Mouse (Mus musculus) urinary bladder, postnatal 4 days (tissue): ENCODE measurements around the gene Tecta.

Experiments used
- DNase-seq, 2 experiments: peaks; one replicate each; pipeline ENCODE4 v3.0.0; 2021 to 2022; ENCODE audit warnings: low spot score in 2 of 2

Gene Tecta

DNA sequence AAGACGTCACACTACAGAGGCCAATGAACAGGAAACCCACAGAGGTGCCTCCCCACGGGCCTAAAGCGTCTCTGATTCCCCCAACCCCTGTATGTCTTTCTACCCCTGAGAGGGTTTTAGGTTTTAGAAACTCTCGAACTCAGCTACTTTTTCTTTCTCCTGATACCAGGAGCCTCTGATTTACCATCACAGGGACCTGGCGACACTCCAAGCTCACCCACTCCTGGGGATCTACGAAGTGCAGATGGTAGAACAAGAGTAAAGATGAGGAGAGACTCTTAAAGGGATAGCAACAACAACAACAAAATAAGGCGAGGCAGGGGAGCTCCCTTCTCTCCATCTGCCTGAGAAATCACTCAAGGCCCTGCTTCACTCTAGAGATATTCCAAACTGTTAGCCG lies 12.7 kb downstream of the Tecta start:
- no peak for DNase-seq

DNA sequence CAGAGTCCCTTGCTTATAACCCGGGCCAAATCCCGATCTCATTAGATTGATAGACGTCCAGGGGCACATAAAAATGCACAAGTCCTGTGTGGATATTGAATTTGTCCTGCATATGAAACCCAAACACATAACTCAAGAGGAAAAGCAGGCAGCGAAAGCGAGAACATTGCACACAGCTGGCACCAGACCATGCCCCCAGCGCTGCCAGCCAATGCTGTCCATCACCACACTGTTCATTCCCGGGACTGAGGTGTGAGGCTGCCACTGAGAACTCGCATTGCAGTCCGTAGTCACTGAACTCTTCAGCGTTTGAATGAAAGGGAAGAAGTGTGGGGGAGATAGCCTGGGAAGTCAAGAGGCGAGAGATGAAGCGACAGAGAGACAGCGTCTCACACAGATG lies 14.1 kb downstream of the Tecta start:
- no peak for DNase-seq

DNA sequence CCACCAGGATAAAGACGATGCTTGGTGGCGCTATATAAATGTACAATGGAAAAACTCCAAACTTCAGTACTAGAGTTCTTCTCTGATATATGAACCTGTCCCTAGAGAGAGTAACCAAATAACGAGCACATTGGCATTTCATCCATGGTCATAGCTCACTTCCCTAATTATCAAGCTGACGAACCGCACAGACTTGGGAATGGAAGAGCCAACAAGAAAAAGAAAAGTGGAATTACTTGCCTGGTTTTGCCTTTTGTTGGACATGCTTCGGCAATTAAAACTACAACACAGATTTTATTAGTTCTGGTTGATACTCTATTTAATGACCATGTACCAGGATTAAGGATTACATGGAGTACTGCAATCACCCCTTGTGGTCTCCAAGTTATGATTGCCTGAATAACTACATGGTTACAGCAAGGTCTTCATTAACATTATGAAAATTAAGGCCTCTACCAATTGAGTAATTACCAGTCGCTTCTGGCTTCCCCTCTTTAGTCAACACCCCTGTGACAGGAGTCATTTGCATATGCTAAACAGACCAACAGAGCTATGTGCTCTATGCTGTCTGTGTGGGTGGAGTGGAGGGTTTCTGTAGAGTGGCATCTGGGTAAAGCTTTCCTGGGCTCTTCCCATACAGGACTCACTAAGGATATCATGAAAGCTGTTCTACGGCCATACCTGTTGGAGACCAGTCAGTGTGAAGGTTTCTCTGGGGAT lies 16.9 kb downstream of the Tecta start:
- no peak for DNase-seq

DNA sequence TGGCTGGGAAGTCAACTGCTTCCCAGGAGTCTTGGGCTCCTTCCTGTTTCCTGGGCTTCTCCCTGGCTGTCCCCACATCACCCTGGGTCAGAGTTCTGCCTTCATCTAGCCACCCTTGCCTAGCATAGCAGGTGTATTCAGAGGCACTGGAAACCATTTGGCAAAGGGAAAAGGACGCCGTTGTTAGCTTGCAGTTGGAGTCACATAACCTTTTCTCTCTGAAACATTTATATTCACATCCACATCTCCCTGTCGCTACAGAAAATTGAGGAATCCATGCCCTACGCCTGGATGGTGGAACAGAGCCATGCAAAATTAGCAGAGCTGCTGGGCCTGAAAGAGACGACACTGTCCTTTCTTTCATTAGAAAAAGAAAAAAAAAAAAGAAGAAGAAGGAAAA lies 17.7 kb downstream of the Tecta start:
- no peak for DNase-seq

DNA sequence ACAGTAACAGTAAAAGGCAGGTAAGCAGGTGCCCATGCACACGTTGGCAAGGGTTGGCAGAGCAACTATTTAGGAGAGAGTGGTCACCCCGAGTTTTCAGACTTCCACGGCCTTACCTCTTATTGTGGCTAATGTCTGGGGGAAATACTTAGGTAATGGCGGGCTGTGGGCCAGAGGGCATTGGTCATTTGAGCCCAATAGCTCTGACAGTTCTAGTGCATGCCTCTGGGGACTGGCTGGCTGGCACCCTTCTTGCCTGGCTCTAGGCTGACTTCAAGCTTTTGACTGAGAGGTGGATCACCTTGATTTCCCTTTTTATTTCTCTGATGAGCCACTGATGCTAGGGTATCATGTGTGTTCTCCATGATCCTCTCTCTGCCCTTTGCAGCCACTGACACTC lies 21.7 kb downstream of the Tecta start:
- no peak for DNase-seq

DNA sequence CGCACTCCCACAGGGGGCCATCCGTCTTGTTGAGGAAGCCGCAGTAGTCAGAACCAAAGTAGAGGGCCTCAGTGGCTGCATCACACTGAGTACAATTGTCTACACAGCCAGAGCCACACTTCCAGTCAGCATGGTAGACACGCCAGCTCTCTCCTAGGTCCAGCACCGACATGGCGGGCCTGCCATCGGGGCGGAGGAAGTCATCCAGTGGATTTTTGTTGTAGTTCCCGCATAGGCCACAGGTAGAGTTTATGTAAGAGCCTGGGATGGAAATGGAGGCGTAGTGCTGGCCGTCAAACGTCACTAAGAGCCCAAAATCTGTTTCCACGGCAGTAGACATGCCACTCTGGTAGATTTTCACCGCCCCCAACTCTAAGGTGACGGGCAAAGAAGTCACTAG lies 22.1 kb downstream of the Tecta start:
- no peak for DNase-seq

DNA sequence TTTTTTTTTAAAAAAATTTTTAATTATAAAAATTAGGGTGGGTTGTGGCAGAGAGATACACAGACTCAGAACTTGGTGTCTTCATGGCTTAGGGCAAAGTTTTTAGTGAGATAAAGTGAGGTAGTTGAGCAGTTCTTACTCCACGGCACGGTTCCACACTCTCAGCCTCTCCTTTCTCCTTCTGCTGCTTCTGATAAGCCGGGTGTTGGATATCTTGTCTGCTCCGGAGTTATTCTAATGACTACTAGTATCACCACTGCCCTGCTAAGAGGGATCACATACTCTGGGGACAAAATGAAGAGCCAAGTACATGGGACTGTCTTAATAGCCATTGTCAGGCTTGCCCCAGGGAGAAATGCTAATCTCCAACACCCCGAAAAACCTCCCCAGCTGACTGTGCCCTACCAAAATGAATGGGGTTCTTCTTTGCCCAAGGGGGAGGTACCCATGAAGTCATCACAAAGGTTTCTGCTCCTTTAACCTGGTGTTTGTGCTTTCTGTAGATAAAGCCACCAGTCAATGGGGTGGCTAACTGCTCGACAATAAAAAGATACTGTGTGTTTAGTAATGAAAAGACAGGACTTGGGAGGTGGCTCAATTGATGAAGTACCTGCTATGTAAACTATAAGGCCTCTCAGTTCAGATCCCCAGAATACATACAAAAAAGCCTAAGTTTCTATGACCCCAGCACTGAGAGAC lies 27.9 kb downstream of the Tecta start:
- no peak for DNase-seq

DNA sequence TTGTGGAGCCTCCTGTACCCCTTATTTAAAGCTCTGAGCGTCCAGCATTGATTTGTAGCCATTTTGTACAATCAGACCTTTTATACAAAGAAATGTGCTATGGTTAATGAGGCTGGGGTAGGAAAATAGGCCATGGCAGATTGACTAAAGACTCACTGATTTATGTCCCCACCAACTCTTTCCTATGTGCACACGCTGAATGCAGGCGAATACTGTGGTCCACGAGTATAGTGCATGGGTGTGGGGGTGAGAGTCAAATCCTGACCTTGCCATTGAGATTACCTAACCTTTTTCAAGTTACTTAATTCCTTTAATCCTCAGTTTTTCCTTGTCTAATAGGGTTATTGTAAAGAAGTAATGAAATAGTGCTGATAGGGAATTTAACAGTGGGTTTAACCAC lies 42.1 kb downstream of the Tecta start:
- DNase-seq: no peak

DNA sequence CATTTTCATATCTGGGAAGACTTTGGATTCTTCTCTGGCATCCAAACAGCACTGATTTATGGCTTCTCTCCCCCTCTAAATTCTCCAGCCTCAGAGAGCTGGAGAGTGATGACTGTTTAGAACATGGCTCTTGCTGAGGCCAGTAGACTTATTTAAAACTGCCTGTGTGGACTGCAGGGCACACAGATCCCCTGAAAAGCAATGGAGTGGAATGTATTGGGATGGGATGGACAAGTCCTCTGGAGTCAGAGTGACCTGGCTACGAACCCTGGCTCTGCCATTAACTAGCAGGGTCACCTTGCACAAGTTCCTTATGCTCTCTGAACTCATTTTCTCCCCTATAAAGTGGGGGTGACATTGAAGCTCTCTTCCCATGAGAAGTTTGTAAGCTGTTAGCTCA lies 44.9 kb downstream of the Tecta start:
- no peak for DNase-seq

DNA sequence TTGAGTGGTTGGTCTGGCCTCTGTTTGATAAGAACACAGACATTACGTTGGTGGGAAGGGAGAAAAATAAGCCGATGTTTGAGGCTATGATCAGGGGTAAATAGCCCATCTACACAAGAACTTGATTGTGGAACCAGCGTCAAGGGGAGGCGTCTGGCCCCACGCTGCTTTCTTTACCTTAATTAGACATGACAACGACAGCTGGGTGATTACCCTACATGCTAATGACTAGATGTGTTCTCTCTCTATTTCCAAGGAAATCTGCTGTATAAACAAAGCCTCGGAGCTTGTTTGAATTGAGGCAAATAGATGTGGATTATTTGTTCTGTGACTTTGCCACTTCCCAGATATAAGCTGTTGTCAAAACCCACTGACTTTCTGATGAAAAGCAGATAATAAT lies 49.9 kb downstream of the Tecta start:
- no peak for DNase-seq

DNA sequence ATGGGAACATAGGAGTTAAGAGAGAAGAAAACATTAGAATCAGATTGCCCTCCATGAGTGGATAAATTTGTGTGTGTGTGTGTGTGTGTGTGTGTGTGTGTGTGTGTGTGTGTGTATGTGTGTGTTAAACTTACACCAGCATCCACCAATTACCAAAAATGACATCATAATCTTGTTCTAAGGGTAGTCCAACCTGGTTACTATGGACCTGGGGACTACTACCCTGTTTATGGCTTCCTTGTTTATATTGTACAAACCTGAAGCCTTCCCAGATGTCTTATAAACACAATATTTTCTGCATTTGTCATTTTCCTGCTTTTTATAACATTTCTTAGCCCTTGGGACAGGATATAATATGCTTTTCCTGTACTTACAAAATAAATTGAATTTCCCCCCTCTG lies 53.4 kb downstream of the Tecta start:
- no peak for DNase-seq

DNA sequence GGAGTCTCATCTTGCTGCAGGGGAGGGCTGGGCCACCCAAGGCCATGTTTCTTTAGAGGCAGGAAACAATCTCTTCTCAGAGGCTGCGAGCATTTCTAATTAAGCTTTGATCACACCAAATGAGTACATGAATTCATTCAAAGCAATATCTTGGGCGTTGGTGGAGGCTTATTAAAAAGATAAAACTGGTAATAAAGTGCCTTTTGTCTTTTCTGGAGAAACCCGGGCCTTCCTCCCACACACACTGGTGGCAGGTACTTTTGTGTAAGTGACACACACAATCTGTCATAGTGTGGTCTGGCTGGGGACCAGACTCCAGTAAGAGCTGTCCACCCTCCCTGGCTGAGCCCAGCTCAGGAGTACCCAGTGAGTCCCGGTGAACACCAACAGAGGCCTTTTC lies 60.6 kb downstream of the Tecta start:
- no peak for DNase-seq

DNA sequence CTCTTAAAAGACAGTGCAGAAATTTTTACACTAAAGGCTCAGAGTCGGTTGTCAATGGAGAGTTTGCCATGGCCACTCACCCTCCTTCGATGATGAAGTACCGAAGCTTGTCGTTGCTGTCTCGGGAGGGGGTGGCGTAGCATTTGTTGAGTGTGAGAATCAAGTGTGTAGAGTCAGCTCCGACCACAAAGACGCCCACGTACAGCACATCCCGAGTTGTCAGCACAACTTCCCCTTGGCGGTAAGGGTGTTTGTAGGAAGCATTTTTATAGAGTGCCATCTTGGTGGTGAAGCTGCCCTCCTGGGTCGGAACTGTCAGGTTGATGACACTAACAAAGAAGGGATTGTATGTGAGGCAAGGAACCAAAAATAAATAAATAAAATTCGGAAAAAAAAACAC lies 62.7 kb downstream of the Tecta start:
- peak in 1 of 2 experiments; percentile 38 for DNase-seq

DNA sequence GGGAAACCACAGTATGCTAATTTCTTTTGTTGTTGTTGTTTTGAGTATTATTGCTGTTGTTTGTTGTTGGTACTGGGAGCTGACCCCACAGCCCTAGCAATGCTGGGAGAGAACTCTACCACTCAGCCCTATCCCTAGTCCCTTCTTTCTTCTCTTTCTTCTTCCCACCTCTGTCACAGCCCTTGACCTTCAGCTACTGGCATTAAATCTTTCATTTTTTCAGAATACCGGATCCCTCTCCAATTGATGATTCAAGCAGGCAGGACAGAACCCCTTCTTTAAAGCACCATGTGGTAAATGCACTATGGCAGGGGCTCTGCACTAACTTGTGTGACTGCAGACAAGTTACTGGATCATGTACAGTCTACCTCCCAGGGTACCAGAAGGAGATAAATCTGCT lies 63.2 kb downstream of the Tecta start:
- DNase-seq: peak in 1 of 2 experiments; percentile 20

DNA sequence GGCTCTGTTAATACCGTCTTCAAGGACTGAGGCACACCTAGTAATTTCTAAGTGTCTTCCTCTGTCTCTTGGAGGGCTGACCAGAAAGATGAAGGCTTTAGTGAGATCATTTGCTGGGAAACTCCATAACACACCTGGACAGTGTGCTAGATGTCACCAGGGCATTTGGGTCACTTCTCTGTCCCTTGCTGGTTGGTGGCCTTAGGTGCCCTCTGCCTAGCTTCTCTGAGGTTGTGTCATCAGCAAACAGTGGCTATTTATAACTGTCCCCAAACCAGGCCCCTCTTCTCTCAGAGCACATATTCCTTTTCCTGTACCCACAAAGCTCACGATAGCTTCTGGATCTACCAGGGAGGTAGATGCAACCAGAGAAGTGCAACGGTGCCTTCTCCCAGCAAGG lies 64.8 kb downstream of the Tecta start:
- DNase-seq: peak in 1 of 2 experiments; percentile 9

DNA sequence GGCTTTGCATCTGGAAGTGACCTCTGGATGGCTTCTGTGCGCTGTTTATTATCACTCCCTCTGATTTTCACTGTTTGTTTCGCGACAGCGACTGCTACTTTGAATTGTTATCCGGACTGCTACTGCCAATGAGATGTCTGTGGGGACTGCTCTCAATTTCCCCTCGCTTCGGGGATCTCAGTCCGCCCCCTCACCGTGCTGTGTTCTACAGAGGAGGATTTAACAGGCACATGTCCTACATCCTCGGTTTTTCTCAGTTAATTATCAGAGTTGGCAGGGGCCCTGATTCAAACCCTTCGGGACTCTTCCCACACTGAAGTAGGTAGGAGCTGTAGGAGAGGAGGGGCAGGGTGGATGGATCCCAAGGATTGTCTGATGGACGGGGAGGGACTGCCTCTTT lies 67.0 kb downstream of the Tecta start:
- DNase-seq: peak in 1 of 2 experiments; percentile 55

DNA sequence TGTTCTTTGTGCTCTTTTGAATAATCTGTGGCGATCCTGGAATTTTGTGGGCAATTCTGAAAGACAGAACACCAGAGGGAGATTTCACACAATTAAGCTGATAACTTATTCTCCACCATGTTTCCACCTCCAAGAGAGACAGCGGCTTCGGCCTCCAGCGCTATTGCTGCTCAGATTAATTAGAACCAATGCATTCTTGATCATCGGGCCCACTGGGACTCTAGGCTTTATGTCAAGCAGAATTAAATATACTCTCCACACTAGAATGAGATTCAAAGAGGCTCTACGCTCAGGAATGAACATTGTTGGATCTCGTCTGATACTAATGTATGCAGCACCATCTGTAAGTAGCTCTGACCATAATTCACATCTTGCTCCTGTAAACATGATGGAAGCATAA lies 68.4 kb downstream of the Tecta start:
- no peak for DNase-seq

DNA sequence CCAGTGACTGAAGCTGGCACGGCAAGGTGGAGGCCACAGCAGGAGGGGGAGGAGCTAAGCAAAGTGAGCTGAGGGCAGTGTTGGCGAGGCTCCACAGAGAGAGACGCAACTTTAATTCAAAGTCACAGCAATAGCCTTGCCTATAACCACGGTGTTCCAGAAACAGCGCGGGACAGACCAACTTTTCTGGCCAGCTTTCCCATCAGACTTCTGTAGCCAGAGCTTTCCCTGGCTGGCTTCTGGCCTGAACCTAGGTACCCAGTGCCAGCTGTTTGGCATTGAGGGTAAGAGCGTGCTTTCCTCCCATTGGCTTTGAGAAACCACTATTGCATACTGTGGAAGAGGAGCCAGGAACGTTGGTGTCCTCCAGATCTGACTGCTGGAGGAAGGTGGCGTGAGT lies 70.0 kb downstream of the Tecta start:
- peak in 1 of 2 experiments; percentile 57 for DNase-seq

DNA sequence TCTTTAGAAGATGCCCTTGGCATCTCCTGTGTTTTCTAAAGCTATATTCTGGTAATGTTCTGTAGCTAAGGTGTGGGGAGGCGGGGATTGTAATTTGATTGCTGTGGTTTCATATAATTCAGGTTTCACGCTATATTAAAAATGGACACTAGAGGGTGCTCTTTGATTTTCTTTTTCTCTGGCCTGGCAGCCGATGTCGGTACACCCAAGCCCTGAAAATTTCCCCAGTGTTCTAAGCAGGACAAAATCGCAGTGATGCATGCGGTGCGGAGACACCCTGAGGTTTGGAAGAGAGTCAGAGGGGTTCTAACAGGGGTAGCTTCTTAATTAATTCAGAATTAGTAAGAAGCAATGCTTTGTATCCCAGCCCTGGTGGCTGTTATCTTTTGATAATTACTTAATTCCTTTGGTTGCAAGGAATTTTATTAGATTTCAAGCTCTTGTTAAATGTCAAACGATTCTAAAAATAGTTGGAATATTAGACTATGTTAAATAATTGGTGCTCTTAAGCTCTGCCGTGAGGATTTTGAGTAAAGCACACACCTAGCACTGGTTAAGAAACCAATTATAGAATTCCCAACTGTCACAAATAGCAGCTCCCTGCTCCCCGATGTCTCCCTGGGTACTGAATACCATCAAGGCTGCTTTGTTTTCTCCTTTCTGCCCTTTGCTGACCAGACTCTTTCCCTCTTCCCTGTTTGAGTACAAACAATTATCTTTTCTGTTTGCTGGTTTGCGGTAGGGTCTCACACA lies 72.9 kb downstream of the Tecta start:
- peak in 1 of 2 experiments; percentile 57 for DNase-seq

DNA sequence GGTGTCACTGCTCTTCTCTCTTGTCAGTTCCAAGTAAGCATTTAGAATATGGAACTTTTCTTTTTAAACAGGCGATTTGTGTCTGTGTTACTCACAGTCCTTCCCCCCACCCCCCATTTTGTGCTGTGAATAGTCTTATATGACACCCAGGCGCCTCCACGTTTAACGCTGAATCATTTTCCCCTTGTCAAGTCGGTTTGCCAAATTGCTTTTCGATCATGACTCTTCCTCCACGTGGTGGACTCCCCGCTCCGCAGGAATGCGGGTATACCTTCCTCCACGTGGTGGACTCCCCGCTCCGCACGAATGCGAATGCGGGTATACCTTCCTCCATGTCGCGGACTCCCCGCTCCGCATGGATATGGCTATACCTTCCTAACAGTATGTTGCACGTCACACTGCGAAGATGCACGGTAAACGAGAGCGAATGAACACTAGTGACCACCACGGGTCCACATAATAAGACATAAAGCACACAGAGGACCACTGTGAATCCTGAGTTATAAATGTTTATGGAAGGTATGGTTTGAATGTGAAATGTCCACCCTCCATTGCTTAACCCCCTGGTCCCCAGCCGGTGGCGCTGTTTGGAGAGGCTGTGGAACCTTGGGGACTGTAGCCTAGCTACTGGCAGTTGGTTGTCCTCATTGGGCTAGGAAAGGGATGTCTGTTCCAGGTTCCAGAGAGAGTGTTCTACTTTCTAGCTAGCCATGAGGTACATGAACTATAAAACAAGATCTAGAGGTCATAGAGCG lies 74.9 kb downstream of the Tecta start:
- DNase-seq: peak in 1 of 2 experiments; percentile 58

DNA sequence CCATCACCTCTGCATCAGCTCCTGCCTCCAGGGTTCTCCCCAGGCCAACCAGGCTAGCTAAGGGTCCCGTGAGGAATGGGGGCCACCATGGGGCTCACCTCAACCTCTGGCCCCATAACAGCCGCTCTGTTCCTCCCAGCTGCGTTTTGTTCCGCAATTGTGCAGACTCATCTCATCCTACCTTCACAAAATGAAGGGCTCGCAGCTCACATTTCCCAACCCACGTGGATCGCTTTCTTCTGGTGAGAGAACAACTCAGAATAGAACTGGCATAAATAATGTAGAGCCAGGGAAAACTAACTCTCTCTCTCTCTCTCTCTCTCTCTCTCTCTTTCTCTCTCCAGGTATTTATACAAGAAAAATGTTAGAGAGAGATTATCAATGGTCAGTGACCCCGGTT lies 76.5 kb downstream of the Tecta start:
- DNase-seq: no peak

DNA sequence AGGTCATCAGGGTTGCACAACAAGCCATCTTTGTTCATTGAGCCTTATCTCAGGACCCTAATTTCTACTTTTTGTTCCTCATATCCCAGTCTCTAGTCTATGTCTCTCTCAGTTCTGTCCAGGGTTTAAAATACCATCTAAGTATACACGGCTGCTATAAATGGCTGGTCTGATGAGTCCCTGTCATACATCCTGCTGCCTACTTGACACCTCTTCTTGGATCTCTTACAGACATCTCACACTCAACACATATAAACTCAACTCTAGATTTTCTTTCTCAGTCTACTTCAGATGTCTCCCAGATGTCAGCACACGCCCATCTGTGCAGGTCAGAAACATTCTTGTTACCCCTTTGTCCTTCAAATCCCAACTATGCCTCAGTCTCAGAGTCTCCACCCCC lies 78.3 kb downstream of the Tecta start:
- no peak for DNase-seq
